Comparison of ENCODE assay signal across 8 mouse cellular contexts in the genomic region with DNA sequence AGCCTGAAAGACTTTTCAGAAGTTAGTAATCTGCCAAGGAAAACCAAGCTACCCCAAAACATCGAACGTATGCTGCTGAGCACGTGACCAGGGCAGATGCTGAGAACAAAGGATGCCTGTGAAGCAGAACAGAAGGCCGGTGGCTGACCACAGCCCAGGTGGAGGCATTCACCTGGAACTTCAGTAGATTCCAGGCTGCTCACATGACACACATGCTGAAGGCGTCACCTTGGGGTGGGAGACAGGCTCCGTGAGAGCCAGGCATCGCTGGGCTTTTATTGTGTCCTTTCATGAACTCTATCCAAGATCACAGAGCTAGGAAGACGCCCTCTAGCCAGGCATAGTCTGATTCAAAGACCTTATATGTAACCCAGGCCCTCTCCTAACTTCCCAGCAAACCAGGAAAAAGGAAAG. TPM values are rescaled to one million over a fixed set of nuclear protein-coding genes. Genes with fewer than 3 reads are reported as not detected.
DNase-seq lines count a peak whose midpoint lies in the region; ATAC-seq and TF ChIP-seq lines count a peak whose summit lies in the region.
"Had no signal": no experiment of that assay in that cellular context is flagged by ENCODE, and none has a peak within 500 bp of the region (broad histone marks: within the 10 kb centered on the region; RNA-seq: fewer than 3 reads in every experiment).

No protein-coding gene starts in this region.

- peak; percentile 5; the same call in 1 of the 2 replicates for ATAC-seq in heart, embryonic 16.5 days (replicated peaks; ENCODE audit: extremely low read depth, insufficient read depth, low FRiP score)
- no peak for ATAC-seq in lung, embryonic 14.5 days (ENCODE audit: insufficient read depth)

- no peak overlapping the region for H3K27ac ChIP-seq in thymus, adult 2 months (ENCODE audit: control insufficient read depth, insufficient read depth, low read length)
- peak overlapping the region; percentile 66 for H3K27ac ChIP-seq in heart, embryonic 16.5 days (ENCODE audit: low read length)
- peak overlapping the region; percentile 94 for H3K27ac ChIP-seq in lung, embryonic 14.5 days (ENCODE audit: low read depth)
- no peak overlapping the region for H3K27ac ChIP-seq in limb, embryonic 10.5 days

- no peaks in the 10 kb centered on the region; the same call in 1 of the 2 replicates for H3K27me3 ChIP-seq in thymus, adult 2 months (ENCODE audit: control insufficient read depth, insufficient read depth, low read length)
- no peaks in the 10 kb centered on the region for H3K27me3 ChIP-seq in heart, embryonic 16.5 days (ENCODE audit: control insufficient read depth, insufficient read depth, low read length)
- H3K27me3 ChIP-seq in lung, embryonic 14.5 days (ENCODE audit: insufficient read depth, low read length): no peaks in the 10 kb centered on the region
- no peaks in the 10 kb centered on the region for H3K27me3 ChIP-seq in limb, embryonic 10.5 days (ENCODE audit: low read depth, poor library complexity, severe bottlenecking)

- H3K9ac ChIP-seq in heart, embryonic 16.5 days (ENCODE audit: low read length): no peak overlapping the region
- H3K9ac ChIP-seq in lung, embryonic 14.5 days: no peak overlapping the region

- peak; percentile 9 for DNase-seq in thymus, postnatal 25 days
- no peak for DNase-seq in thymus, adult 2 months
- DNase-seq in lung, embryonic 14.5 days: peak; percentile 36
- DNase-seq in yolk sac, embryonic 10.5 days (ENCODE audit: low spot score): peak; percentile 50
- no peak for DNase-seq in frontal cortex, adult 2 months (ENCODE audit: extremely low spot score in 1 of 2, low spot score in 1 of 2)
- DNase-seq in limb, embryonic 10.5 days (ENCODE audit: low spot score): no peak
- DNase-seq: layer of hippocampus, postnatal 36 days had no signal

- no peak for TF ChIP-seq CTCF in thymus, adult 2 months (IDR thresholded peaks at IDR 0.05; ENCODE audit: borderline replicate concordance, control insufficient read depth, extremely low read depth, insufficient read depth, low read length, poor library complexity)
- no peak for TF ChIP-seq CTCF in lung, embryonic 14.5 days (IDR thresholded peaks at IDR 0.05; ENCODE audit: low read depth)

- no peaks in the 10 kb centered on the region for H3K9me3 ChIP-seq in heart, embryonic 16.5 days (replicated peaks; ENCODE audit: control insufficient read depth, low read length)
- no peaks in the 10 kb centered on the region for H3K9me3 ChIP-seq in lung, embryonic 14.5 days (ENCODE audit: low read depth, low read length)
- H3K9me3 ChIP-seq in limb, embryonic 10.5 days (replicated peaks): no peaks in the 10 kb centered on the region

- 13% methylated on average over 8 of the region's 8 CpGs for WGBS in thymus, adult 2 months
- 63% methylated on average over 8 of the region's 8 CpGs for WGBS in heart, embryonic 16.5 days
- 34% methylated on average over 8 of the region's 8 CpGs for WGBS in lung, embryonic 14.5 days
- 82% methylated on average over 8 of the region's 8 CpGs for WGBS in limb, embryonic 10.5 days

- H3K4me1 ChIP-seq in thymus, adult 2 months (replicated peaks; ENCODE audit: control insufficient read depth, insufficient read depth, low read length): peaks cover 14% of the 10 kb centered on the region
- peaks cover 35% of the 10 kb centered on the region for H3K4me1 ChIP-seq in heart, embryonic 16.5 days (ENCODE audit: control insufficient read depth, insufficient read depth, low read length)
- peaks cover 50% of the 10 kb centered on the region for H3K4me1 ChIP-seq in lung, embryonic 14.5 days (ENCODE audit: insufficient read depth)
- peaks cover 14% of the 10 kb centered on the region for H3K4me1 ChIP-seq in limb, embryonic 10.5 days

- H3K4me2 ChIP-seq in heart, embryonic 16.5 days (ENCODE audit: low read depth, low read length): no peak overlapping the region
- peak overlapping the region; percentile 25 for H3K4me2 ChIP-seq in lung, embryonic 14.5 days

- no peaks in the 10 kb centered on the region for H3K36me3 ChIP-seq in thymus, adult 2 months (ENCODE audit: control insufficient read depth, insufficient read depth, low read length)
- no peaks in the 10 kb centered on the region for H3K36me3 ChIP-seq in heart, embryonic 16.5 days (ENCODE audit: control insufficient read depth, insufficient read depth)
- 0 out of 2 replicates have a peak, but pooled peaks cover 7% of the 10 kb centered on the region for H3K36me3 ChIP-seq in lung, embryonic 14.5 days (ENCODE audit: insufficient read depth)
- H3K36me3 ChIP-seq in limb, embryonic 10.5 days: no peaks in the 10 kb centered on the region

- no peak overlapping the region for H3K4me3 ChIP-seq in thymus, adult 2 months (ENCODE audit: control insufficient read depth, insufficient read depth, low read length)
- H3K4me3 ChIP-seq in heart, embryonic 16.5 days (ENCODE audit: low read length): no peak overlapping the region
- no peak overlapping the region for H3K4me3 ChIP-seq in lung, embryonic 14.5 days (ENCODE audit: low read depth, low read length)
- no peak overlapping the region for H3K4me3 ChIP-seq in limb, embryonic 10.5 days

- no peak for TF ChIP-seq POLR2A in thymus, adult 2 months (IDR thresholded peaks at IDR 0.05; ENCODE audit: control insufficient read depth, extremely low read depth, insufficient read depth, low read length, poor library complexity)

RNA-seq across cellular contexts. Expression of gene Myof, which starts 17.2 kb away (rescaled TPM):
- 6.4 and 8.1 TPM in 2 replicates for polyA plus RNA-seq in thymus, adult 2 months (2012; rRNA removed)
- 5.5 and 6.7 TPM in 2 replicates for polyA plus RNA-seq in heart, embryonic 16.5 days (2015; fragmentation: Nextera tagmentation; extraction: Ambion mirVana)
- polyA plus RNA-seq in lung, embryonic 14.5 days (2014; fragmentation: Nextera tagmentation; extraction: Ambion mirVana): 37.9 and 41.0 TPM in 2 replicates
- 5.0 and 7.1 TPM in 2 replicates for polyA plus RNA-seq in frontal cortex, adult 2 months (2012; rRNA removed)
- polyA plus RNA-seq in limb, embryonic 10.5 days (2016; fragmentation: Nextera tagmentation; extraction: Ambion mirVana): 0.89 and 1.8 TPM in 2 replicates

RNA-seq across cellular contexts. Expression of gene Cep55, which starts 28.6 kb away (rescaled TPM):
- polyA plus RNA-seq in thymus, adult 2 months (2012; rRNA removed): 8.4 and 10.4 TPM in 2 replicates
- 28.5 and 33.5 TPM in 2 replicates for polyA plus RNA-seq in heart, embryonic 16.5 days (2015; fragmentation: Nextera tagmentation; extraction: Ambion mirVana)
- 44.5 and 47.7 TPM in 2 replicates for polyA plus RNA-seq in lung, embryonic 14.5 days (2014; fragmentation: Nextera tagmentation; extraction: Ambion mirVana)
- polyA plus RNA-seq in frontal cortex, adult 2 months (2012; rRNA removed): 0.48 and 0.50 TPM in 2 replicates
- 27.3 and 33.1 TPM in 2 replicates for polyA plus RNA-seq in limb, embryonic 10.5 days (2016; fragmentation: Nextera tagmentation; extraction: Ambion mirVana)

Comparison
In these comparisons a context has a peak if more than half of its experiments do, and no peak if none do; other contexts are left out.
1. DNase-seq: peak in thymus, postnatal 25 days (single experiment), lung, embryonic 14.5 days (single experiment) and yolk sac, embryonic 10.5 days (single experiment); none in thymus, adult 2 months (single experiment), frontal cortex, adult 2 months (0 of 2) and limb, embryonic 10.5 days (single experiment).
2. H3K27ac ChIP-seq: peak in heart, embryonic 16.5 days (single experiment) and lung, embryonic 14.5 days (single experiment); none in thymus, adult 2 months (single experiment) and limb, embryonic 10.5 days (single experiment).